Mouse (Mus musculus): ENCODE measurements around the gene Tmem158. TPM values are rescaled to one million over a fixed set of nuclear protein-coding genes. Genes with fewer than 3 reads are reported as not detected.
A peak's percentile ranks its signal among the peaks of the same experiment; 100 is the strongest.

The Tmem158 gene
- 32.0 and 54.9 TPM in 2 replicates for polyA plus RNA-seq (2012; rRNA removed)
- polyA plus RNA-seq (2014; fragmentation: Nextera tagmentation; extraction: Ambion mirVana): 19.6 and 24.0 TPM in 2 replicates

GRCm38 (mm10) chr9:123260611-123261021 is at the start of gene Tmem158:
Gene Tmem158, minus strand, starts transcription at chr9:123260764.
- Histone ChIP-seq H3K36me3 (ENCODE audit: control insufficient read depth, insufficient read depth, low read length) (no peaks in the 10 kb centered on the region), H3K4me3 (replicated peaks; ENCODE audit: low read length) (peak within 1 kb of the TSS; percentile 74), H3K9me3 (ENCODE audit: control insufficient read depth, low read length) (no peaks in the 10 kb centered on the region), H3K4me2 (replicated peaks; ENCODE audit: low read depth, low read length, severe bottlenecking) (peak within 1 kb of the TSS; percentile 94), H3K9ac (ENCODE audit: low read depth, low read length, severe bottlenecking) (peak within 1 kb of the TSS; percentile 70), H3K4me1 (ENCODE audit: control insufficient read depth, insufficient read depth, low read length) (no peaks in the 10 kb centered on the region), H3K27ac (replicated peaks; ENCODE audit: low read depth, low read length) (peak within 1 kb of the TSS; percentile 58), H3K27me3 (ENCODE audit: control insufficient read depth, insufficient read depth, low read length) (peaks cover 19% of the 10 kb centered on the region)
- ATAC-seq (ENCODE audit: low FRiP score, low read depth) (peak; percentile 93), DNase-seq (ENCODE audit: low spot score) (peak; percentile 87)
- 3% methylated on average over 23 of the region's 40 CpGs for WGBS
- 0 out of 2 replicates have a peak, but pooled peaks have one; percentile 55 for TF ChIP-seq POLR2A (IDR thresholded peaks at IDR 0.05; ENCODE audit: borderline replicate concordance, extremely low read depth, insufficient read depth, insufficient read length)

DNA sequence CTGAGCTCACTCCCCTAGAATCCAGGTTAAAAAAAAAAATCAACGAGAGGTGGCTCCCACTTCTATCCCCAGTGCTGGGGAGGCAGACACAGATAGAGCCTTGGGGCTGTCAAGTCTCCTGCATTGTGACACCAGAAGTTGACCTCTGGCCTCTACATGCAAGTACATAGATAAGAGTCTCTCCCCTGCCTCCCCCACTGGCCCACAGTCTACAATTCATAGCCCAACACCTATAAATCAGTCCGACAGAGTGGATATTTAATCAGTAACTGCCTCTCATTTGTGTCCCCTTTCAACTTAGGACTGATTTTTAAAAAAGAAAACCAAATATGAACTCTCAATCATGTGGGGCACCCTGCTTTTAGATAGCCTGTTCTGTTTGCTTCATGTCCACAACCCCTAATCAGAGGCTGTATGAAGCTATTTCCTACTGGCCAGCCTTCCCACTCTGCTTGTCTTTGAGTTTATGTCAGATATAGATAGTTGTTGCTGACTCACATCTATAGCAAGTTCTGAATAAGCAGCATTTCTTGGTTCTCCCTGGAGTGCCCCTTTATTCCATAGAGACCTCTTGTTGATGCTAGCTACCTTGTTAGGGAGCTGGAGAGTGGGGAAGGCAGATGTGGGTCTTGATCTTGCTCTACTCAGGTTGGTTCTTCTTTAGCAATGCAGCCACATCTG is 49.3 kb upstream of the Tmem158 start:
- no peak for DNase-seq (ENCODE audit: low spot score)
- WGBS: 63% methylated on average over 2 of the region's 2 CpGs

GRCm38 (mm10) chr9:123309073-123309472 is 48.5 kb upstream of the Tmem158 start:
- 48% methylated on average over 5 of the region's 5 CpGs for WGBS
- ATAC-seq (ENCODE audit: low FRiP score, low read depth) (no peak), DNase-seq (ENCODE audit: low spot score) (peak; percentile 26)
- no peak overlapping the region for H3K4me2 ChIP-seq (replicated peaks; ENCODE audit: low read depth, low read length, severe bottlenecking)
- H3K27ac ChIP-seq (replicated peaks; ENCODE audit: low read depth, low read length): no peak overlapping the region
- no peaks in the 10 kb centered on the region for H3K27me3 ChIP-seq (ENCODE audit: control insufficient read depth, insufficient read depth, low read length)
- H3K4me3 ChIP-seq (replicated peaks; ENCODE audit: low read length): no peak overlapping the region
- TF ChIP-seq POLR2A (IDR thresholded peaks at IDR 0.05; ENCODE audit: borderline replicate concordance, extremely low read depth, insufficient read depth, insufficient read length): no peak
- no peaks in the 10 kb centered on the region for H3K9me3 ChIP-seq (ENCODE audit: control insufficient read depth, low read length)
- no peaks in the 10 kb centered on the region for H3K36me3 ChIP-seq (ENCODE audit: control insufficient read depth, insufficient read depth, low read length)
- H3K9ac ChIP-seq (ENCODE audit: low read depth, low read length, severe bottlenecking): no peak overlapping the region
- no peaks in the 10 kb centered on the region for H3K4me1 ChIP-seq (ENCODE audit: control insufficient read depth, insufficient read depth, low read length)

More for the DNA sequence above, 49.3 kb upstream of the Tmem158 start:
- Histone ChIP-seq H3K4me2 (replicated peaks; ENCODE audit: low read depth, low read length, severe bottlenecking) (no peak overlapping the region), H3K9me3 (ENCODE audit: control insufficient read depth, low read length) (no peaks in the 10 kb centered on the region), H3K9ac (ENCODE audit: low read depth, low read length, severe bottlenecking) (no peak overlapping the region), H3K27ac (replicated peaks; ENCODE audit: low read depth, low read length) (no peak overlapping the region), H3K27me3 (ENCODE audit: control insufficient read depth, insufficient read depth, low read length) (no peaks in the 10 kb centered on the region), H3K4me1 (ENCODE audit: control insufficient read depth, insufficient read depth, low read length) (no peaks in the 10 kb centered on the region), H3K36me3 (ENCODE audit: control insufficient read depth, insufficient read depth, low read length) (no peaks in the 10 kb centered on the region), H3K4me3 (replicated peaks; ENCODE audit: low read length) (no peak overlapping the region)
- TF ChIP-seq POLR2A (IDR thresholded peaks at IDR 0.05; ENCODE audit: borderline replicate concordance, extremely low read depth, insufficient read depth, insufficient read length): no peak
- no peak for ATAC-seq (ENCODE audit: low FRiP score, low read depth)

DNA sequence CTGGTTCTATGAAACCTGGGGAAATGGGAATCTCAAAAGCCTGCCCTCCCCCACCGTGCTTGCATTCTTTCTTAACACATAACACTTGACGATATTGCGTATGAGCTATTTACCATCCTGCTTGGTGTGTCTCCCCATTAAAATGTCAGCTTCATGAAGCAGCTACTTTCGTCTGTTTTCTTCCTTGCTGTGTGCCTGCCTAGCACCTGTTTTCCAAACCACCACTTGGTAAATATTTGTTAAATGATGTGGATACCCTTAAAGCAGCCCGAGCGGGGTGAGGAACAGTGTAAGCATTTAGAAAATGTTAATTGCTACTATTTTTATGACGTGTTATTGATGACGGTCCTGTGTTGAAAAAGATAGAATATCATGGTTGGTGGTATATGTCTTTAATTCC is 44.4 kb upstream of the Tmem158 start:
- Histone ChIP-seq H3K4me1 (ENCODE audit: control insufficient read depth, insufficient read depth, low read length) (no peaks in the 10 kb centered on the region), H3K36me3 (ENCODE audit: control insufficient read depth, insufficient read depth, low read length) (no peaks in the 10 kb centered on the region), H3K4me3 (replicated peaks; ENCODE audit: low read length) (no peak overlapping the region), H3K9ac (ENCODE audit: low read depth, low read length, severe bottlenecking) (no peak overlapping the region), H3K27me3 (ENCODE audit: control insufficient read depth, insufficient read depth, low read length) (no peaks in the 10 kb centered on the region), H3K9me3 (ENCODE audit: control insufficient read depth, low read length) (no peaks in the 10 kb centered on the region), H3K27ac (replicated peaks; ENCODE audit: low read depth, low read length) (no peak overlapping the region), H3K4me2 (replicated peaks; ENCODE audit: low read depth, low read length, severe bottlenecking) (no peak overlapping the region)
- TF ChIP-seq POLR2A (IDR thresholded peaks at IDR 0.05; ENCODE audit: borderline replicate concordance, extremely low read depth, insufficient read depth, insufficient read length): no peak
- ATAC-seq (ENCODE audit: low FRiP score, low read depth): no peak
- WGBS: 36% methylated on average over 8 of the region's 8 CpGs
- no peak for DNase-seq (ENCODE audit: low spot score)

GRCm38 (mm10) chr9:123303952-123304351 is 43.4 kb upstream of the Tmem158 start:
- H3K4me2 ChIP-seq (replicated peaks; ENCODE audit: low read depth, low read length, severe bottlenecking): no peak overlapping the region
- no peaks in the 10 kb centered on the region for H3K36me3 ChIP-seq (ENCODE audit: control insufficient read depth, insufficient read depth, low read length)
- H3K9ac ChIP-seq (ENCODE audit: low read depth, low read length, severe bottlenecking): no peak overlapping the region
- no peaks in the 10 kb centered on the region for H3K4me1 ChIP-seq (ENCODE audit: control insufficient read depth, insufficient read depth, low read length)
- DNase-seq (ENCODE audit: low spot score): no peak
- no peak overlapping the region for H3K4me3 ChIP-seq (replicated peaks; ENCODE audit: low read length)
- no peak for ATAC-seq (ENCODE audit: low FRiP score, low read depth)
- no peak for TF ChIP-seq POLR2A (IDR thresholded peaks at IDR 0.05; ENCODE audit: borderline replicate concordance, extremely low read depth, insufficient read depth, insufficient read length)
- WGBS: 86% methylated on average over 7 of the region's 7 CpGs
- no peak overlapping the region for H3K27ac ChIP-seq (replicated peaks; ENCODE audit: low read depth, low read length)
- H3K9me3 ChIP-seq (ENCODE audit: control insufficient read depth, low read length): no peaks in the 10 kb centered on the region
- no peaks in the 10 kb centered on the region for H3K27me3 ChIP-seq (ENCODE audit: control insufficient read depth, insufficient read depth, low read length)
